Mouse (Mus musculus): Measurements from ENCODE around the gene Uhrf1.

Gene Uhrf1

GRCm38 (mm10) chr17:56303847-56304586, 896 bp downstream of the Uhrf1 start:
- peak; percentile 97 for DNase-seq

- DNase-seq = no peak
Observed at GRCm38 (mm10) chr17:56304718-56305117, 1.6 kb downstream of the Uhrf1 start.

- DNase-seq = no peak
Observed at GRCm38 (mm10) chr17:56305156-56305555, 2.0 kb downstream of the Uhrf1 start.

GRCm38 (mm10) chr17:56305826-56306225, 2.7 kb downstream of the Uhrf1 start:
- peak; percentile 41 to 44 for DNase-seq

GRCm38 (mm10) chr17:56308088-56308487, 5.0 kb downstream of the Uhrf1 start:
- no peak for DNase-seq

GRCm38 (mm10) chr17:56309191-56309945, 6.2 kb downstream of the Uhrf1 start:
- peak; percentile 34 to 45 for DNase-seq

- no peak for DNase-seq
Observed at GRCm38 (mm10) chr17:56324419-56324818, 21.3 kb downstream of the Uhrf1 start.

- peak; percentile 97 to 98 for DNase-seq
Observed at GRCm38 (mm10) chr17:56325450-56326152, 22.5 kb downstream of the Uhrf1 start, which contains the start of gene Kdm4b. Gene Kdm4b (plus strand): TSS chr17:56326062.

- no peak for DNase-seq
Observed at GRCm38 (mm10) chr17:56326153-56327147, 23.3 kb downstream of the Uhrf1 start.

- DNase-seq = no peak
Observed at GRCm38 (mm10) chr17:56329267-56329666, 26.1 kb downstream of the Uhrf1 start.

GRCm38 (mm10) chr17:56330345-56330744, 27.2 kb downstream of the Uhrf1 start:
- DNase-seq = peak; percentile 26 to 42

- no peak for DNase-seq
Observed at GRCm38 (mm10) chr17:56331256-56331655, 28.1 kb downstream of the Uhrf1 start.

- DNase-seq = no peak
Observed at GRCm38 (mm10) chr17:56332987-56333386, 29.9 kb downstream of the Uhrf1 start.

GRCm38 (mm10) chr17:56337190-56337589, 34.1 kb downstream of the Uhrf1 start:
- peak; percentile 73 to 77 for DNase-seq

- DNase-seq = peak in 1 of 2 experiments; percentile 16
Observed at GRCm38 (mm10) chr17:56337791-56338190, 34.7 kb downstream of the Uhrf1 start.

GRCm38 (mm10) chr17:56338909-56339308, 35.8 kb downstream of the Uhrf1 start:
- peak; percentile 83 to 85 for DNase-seq

- DNase-seq = no peak
Observed at GRCm38 (mm10) chr17:56340717-56341116, 37.6 kb downstream of the Uhrf1 start.

GRCm38 (mm10) chr17:56343466-56343865, 40.3 kb downstream of the Uhrf1 start:
- no peak for DNase-seq

GRCm38 (mm10) chr17:56345364-56345763, 42.2 kb downstream of the Uhrf1 start:
- DNase-seq = no peak

GRCm38 (mm10) chr17:56348128-56348527, 45.0 kb downstream of the Uhrf1 start:
- no peak for DNase-seq

GRCm38 (mm10) chr17:56348586-56348985, 45.5 kb downstream of the Uhrf1 start:
- DNase-seq = no peak

- DNase-seq = peak; percentile 88 to 89
Observed at GRCm38 (mm10) chr17:56350694-56351093, 47.6 kb downstream of the Uhrf1 start.

All from B cell, adult 2 months (primary cell).